Mouse (Mus musculus): Measurements from ENCODE around the gene Hoxd4. TPM values are rescaled to one million over a fixed set of nuclear protein-coding genes. Genes with fewer than 3 reads are reported as not detected.

The Hoxd4 gene
- polyA plus RNA-seq, 1 experiment = 0.06 TPM

GRCm38 (mm10) chr2:74701949-74702819, 9.5 kb upstream of the Hoxd4 start:
- TF ChIP-seq GATA1 (IDR thresholded peaks at IDR 0.05; ENCODE audit: low read length) (no peak), TAL1 (IDR thresholded peaks at IDR 0.05; ENCODE audit: low read length) (no peak)
- Histone ChIP-seq H3K4me3 (replicated peaks) (no peak overlapping the region), H3K4me1 (ENCODE audit: control insufficient read depth) (0 out of 2 replicates have a peak, but pooled peaks cover 2% of the 10 kb centered on the region), H3K36me3 (ENCODE audit: control insufficient read depth) (no peaks in the 10 kb centered on the region), H3K27me3 (ENCODE audit: control insufficient read depth) (peaks cover 100% of the 10 kb centered on the region), H3K9me3 (ENCODE audit: control insufficient read depth, low read length) (peaks cover 5% of the 10 kb centered on the region; the same call in 1 of the 2 replicates)

DNA sequence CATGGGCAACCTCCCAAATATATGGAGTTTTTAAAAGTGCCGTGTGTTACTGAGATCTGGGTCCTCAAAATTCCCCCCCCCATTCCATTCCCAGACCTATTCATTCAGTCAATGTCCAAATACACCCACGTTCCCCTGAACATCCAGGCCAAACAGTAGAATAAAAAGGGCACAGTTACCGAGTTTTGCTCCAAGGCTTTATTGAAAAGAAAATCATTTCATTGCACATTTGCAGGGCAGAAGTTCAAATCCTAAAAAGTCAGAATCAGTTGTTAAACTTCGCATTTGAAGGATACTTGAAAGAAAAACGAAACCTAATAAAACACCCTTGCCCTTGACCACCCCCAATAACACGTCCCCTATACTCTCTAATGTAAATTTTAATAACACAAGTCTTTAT, 8.9 kb upstream of the Hoxd4 start:
- TF ChIP-seq GATA1 (IDR thresholded peaks at IDR 0.05; ENCODE audit: low read length) (no peak), TAL1 (IDR thresholded peaks at IDR 0.05; ENCODE audit: low read length) (no peak)
- 0 out of 2 replicates have a peak, but pooled peaks cover 2% of the 10 kb centered on the region for H3K4me1 ChIP-seq (ENCODE audit: control insufficient read depth)

DNA sequence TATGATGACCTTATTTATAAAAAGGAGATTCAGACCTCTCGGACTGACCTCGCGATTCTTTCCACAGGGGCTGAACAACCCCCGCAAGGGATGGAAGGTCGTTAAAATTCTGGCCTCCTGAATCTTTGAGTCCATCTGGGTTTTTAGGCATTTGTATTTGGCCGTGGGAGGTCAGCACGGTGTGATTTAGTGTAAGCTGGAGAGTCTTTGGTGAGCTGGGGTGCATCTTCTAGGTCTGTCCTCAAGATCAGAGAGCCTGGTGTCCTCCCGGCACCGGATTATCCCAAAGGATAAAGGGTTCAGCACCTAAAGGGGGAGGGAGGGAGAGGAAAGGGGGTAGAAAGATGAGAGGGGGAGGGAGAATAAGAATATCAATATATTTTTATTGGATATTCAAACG, 8.4 kb upstream of the Hoxd4 start:
- H3K9me3 ChIP-seq (ENCODE audit: control insufficient read depth, low read length) = no peaks in the 10 kb centered on the region; the same call in 1 of the 2 replicates
- peaks cover 100% of the 10 kb centered on the region for H3K27me3 ChIP-seq (ENCODE audit: control insufficient read depth)
- H3K4me3 ChIP-seq (replicated peaks) = no peak overlapping the region
- no peak for TF ChIP-seq TAL1 (IDR thresholded peaks at IDR 0.05; ENCODE audit: low read length)
- TF ChIP-seq GATA1 (IDR thresholded peaks at IDR 0.05; ENCODE audit: low read length) = no peak
- no peaks in the 10 kb centered on the region for H3K4me1 ChIP-seq (ENCODE audit: control insufficient read depth)
- no peaks in the 10 kb centered on the region for H3K36me3 ChIP-seq (ENCODE audit: control insufficient read depth)

More for the DNA sequence above, 8.9 kb upstream of the Hoxd4 start:
- H3K9me3 ChIP-seq (ENCODE audit: control insufficient read depth, low read length) = peaks cover 4% of the 10 kb centered on the region; the same call in 1 of the 2 replicates
- peaks cover 100% of the 10 kb centered on the region for H3K27me3 ChIP-seq (ENCODE audit: control insufficient read depth)
- H3K36me3 ChIP-seq (ENCODE audit: control insufficient read depth) = no peaks in the 10 kb centered on the region
- no peak overlapping the region for H3K4me3 ChIP-seq (replicated peaks)

DNA sequence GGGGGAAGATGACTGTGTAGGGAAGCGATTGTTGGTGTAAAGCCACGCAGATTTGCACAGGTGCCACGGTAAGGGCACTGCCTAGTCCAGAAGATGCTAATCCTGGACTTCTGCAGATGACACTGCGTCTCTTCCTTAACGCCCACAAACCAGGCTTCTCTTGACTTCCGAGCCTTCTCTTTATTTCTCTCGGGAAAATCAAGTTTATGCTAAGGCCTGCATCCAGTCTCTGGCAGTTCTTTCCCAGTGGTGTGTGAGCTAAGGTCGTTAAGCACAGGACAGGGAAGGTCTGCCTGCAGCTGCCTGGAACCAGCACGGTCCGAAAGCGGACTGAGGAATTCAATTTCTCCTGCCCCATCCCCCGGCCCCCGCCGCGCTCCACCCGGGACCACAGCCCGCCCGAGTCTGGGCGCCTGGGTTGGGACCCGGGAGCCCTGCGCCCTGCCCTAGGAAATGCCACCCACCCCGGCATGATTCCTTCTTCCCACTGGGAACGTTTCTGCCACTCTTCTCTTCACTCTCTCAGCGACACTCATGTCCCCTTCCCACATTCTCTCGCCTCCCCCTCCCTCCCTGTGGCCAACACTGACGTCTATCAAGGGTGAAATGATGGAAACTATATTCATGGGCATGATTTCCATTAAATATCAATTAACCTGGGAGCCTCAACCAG, 7.9 kb upstream of the Hoxd4 start:
- H3K9me3 ChIP-seq (ENCODE audit: control insufficient read depth, low read length) = no peaks in the 10 kb centered on the region; the same call in 1 of the 2 replicates
- H3K4me1 ChIP-seq (ENCODE audit: control insufficient read depth) = no peaks in the 10 kb centered on the region
- H3K4me3 ChIP-seq (replicated peaks) = no peak overlapping the region
- TF ChIP-seq TAL1 (IDR thresholded peaks at IDR 0.05; ENCODE audit: low read length) (no peak), GATA1 (IDR thresholded peaks at IDR 0.05; ENCODE audit: low read length) (no peak)
- H3K27me3 ChIP-seq (ENCODE audit: control insufficient read depth) = peaks cover 100% of the 10 kb centered on the region
- no peaks in the 10 kb centered on the region for H3K36me3 ChIP-seq (ENCODE audit: control insufficient read depth)

- Histone ChIP-seq H3K4me1 (ENCODE audit: control insufficient read depth) (no peaks in the 10 kb centered on the region), H3K36me3 (ENCODE audit: control insufficient read depth) (no peaks in the 10 kb centered on the region), H3K4me3 (replicated peaks) (no peak within 1 kb of the TSS), H3K27me3 (ENCODE audit: control insufficient read depth) (peaks cover 100% of the 10 kb centered on the region), H3K9me3 (ENCODE audit: control insufficient read depth, low read length) (no peaks in the 10 kb centered on the region; the same call in 1 of the 2 replicates)
- no peak for TF ChIP-seq GATA1 (IDR thresholded peaks at IDR 0.05; ENCODE audit: low read length)
- no peak for TF ChIP-seq TAL1 (IDR thresholded peaks at IDR 0.05; ENCODE audit: low read length)
Measured at GRCm38 (mm10) chr2:74704393-74704998, 7.2 kb upstream of the Hoxd4 start, which contains the start of gene Hoxd8. Hoxd8 (plus strand) TSS chr2:74704615.

GRCm38 (mm10) chr2:74704999-74705466, 6.7 kb upstream of the Hoxd4 start:
- Histone ChIP-seq H3K4me3 (replicated peaks) (no peak overlapping the region), H3K9me3 (ENCODE audit: control insufficient read depth, low read length) (no peaks in the 10 kb centered on the region; the same call in 1 of the 2 replicates), H3K4me1 (ENCODE audit: control insufficient read depth) (no peaks in the 10 kb centered on the region), H3K27me3 (ENCODE audit: control insufficient read depth) (peaks cover 100% of the 10 kb centered on the region), H3K36me3 (ENCODE audit: control insufficient read depth) (no peaks in the 10 kb centered on the region)
- no peak for TF ChIP-seq TAL1 (IDR thresholded peaks at IDR 0.05; ENCODE audit: low read length)
- TF ChIP-seq GATA1 (IDR thresholded peaks at IDR 0.05; ENCODE audit: low read length) = no peak

GRCm38 (mm10) chr2:74705467-74706089, 6.2 kb upstream of the Hoxd4 start:
- Histone ChIP-seq H3K9me3 (ENCODE audit: control insufficient read depth, low read length) (no peaks in the 10 kb centered on the region; the same call in 1 of the 2 replicates), H3K4me1 (ENCODE audit: control insufficient read depth) (no peaks in the 10 kb centered on the region), H3K4me3 (replicated peaks) (no peak overlapping the region), H3K27me3 (ENCODE audit: control insufficient read depth) (peaks cover 100% of the 10 kb centered on the region), H3K36me3 (ENCODE audit: control insufficient read depth) (no peaks in the 10 kb centered on the region)
- TF ChIP-seq TAL1 (IDR thresholded peaks at IDR 0.05; ENCODE audit: low read length) (no peak), GATA1 (IDR thresholded peaks at IDR 0.05; ENCODE audit: low read length) (no peak)

DNA sequence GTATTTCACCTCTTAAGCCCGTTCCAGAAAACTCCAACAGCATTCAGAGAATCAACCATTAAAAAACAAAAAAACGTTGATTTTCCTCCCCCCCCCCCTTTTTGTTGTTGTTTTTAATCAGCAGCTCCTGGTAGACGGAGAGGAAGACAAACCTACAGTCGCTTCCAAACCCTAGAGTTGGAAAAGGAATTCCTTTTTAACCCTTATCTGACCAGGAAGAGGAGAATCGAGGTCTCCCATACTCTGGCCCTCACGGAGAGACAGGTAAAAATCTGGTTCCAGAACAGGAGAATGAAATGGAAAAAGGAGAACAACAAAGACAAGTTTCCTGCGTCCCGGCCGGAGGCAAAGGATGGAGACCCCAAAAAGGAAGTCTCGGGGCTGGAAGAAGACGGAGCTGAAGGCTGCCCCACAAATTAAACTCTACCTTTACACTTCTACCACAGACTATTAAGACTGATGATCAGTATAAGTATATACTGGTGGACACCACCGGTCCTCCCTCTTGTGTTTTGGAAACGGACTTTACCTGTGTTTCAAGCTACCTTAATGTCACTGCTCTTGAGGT, 5.3 kb upstream of the Hoxd4 start:
- Histone ChIP-seq H3K27me3 (ENCODE audit: control insufficient read depth) (peaks cover 100% of the 10 kb centered on the region), H3K9me3 (ENCODE audit: control insufficient read depth, low read length) (no peaks in the 10 kb centered on the region; the same call in 1 of the 2 replicates), H3K4me1 (ENCODE audit: control insufficient read depth) (no peaks in the 10 kb centered on the region), H3K4me3 (replicated peaks) (no peak overlapping the region), H3K36me3 (ENCODE audit: control insufficient read depth) (no peaks in the 10 kb centered on the region)
- TF ChIP-seq TAL1 (IDR thresholded peaks at IDR 0.05; ENCODE audit: low read length) (no peak), GATA1 (IDR thresholded peaks at IDR 0.05; ENCODE audit: low read length) (no peak)
